Mouse (Mus musculus) splenic B cell, adult 2 months (primary cell): ENCODE results near the gene H2al1c.
"Not testable (repeated sequence)": the region's sequence is repeated elsewhere in the genome, so short reads cannot be mapped to it uniquely, and the experiment has no call there.

Source experiments
- DNase-seq: peaks from one replicate; pipeline ENCODE4 v3.0.0-alpha.2; 2011; ENCODE audit warnings: low read depth, low spot score
- H3K27me3 ChIP-seq: 2 replicates; pipeline ENCODE4 v1.6.1; 2012; ENCODE audit warnings: mild to moderate bottlenecking, low read length, moderate library complexity, mixed read lengths; ENCODE audit not compliant: control insufficient read depth, poor library complexity, insufficient read depth, severe bottlenecking
- H3K36me3 ChIP-seq: 2 replicates; pipeline ENCODE4 v1.6.1; 2012; ENCODE audit warnings: mild to moderate bottlenecking, low read length, moderate library complexity, mixed read lengths; ENCODE audit not compliant: control insufficient read depth, poor library complexity, insufficient read depth, severe bottlenecking

H2al1c gene

GRCm38 (mm10) chrX:11305355-11305754 lies at the start of gene H2al1c:
Gene H2al1c (plus strand): TSS chrX:11305655.
- not testable (repeated sequence) for DNase-seq, H3K27me3 ChIP-seq, H3K36me3 ChIP-seq

DNA sequence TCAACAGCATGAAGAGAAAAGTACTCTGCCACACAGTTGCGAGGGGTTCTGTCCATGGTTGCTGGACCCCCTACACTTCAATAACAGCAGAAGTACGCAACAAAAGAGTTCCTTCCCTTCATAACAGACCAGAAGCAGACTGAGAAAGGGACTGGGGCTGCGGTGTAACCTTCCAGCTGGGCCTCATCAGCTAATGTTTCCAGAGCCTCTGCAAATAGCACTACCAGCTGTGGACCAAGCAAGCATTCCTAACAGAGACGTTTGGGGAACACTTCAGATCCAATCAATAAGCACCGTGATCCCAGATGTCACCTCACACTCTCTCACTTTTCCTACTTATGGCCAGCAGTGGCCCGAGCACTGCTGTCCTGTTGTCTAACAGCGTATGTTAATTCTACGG lies 40.5 kb upstream of the H2al1c start:
- no peak for DNase-seq
- H3K27me3 ChIP-seq: no peaks in the 10 kb centered on the region
- no peaks in the 10 kb centered on the region for H3K36me3 ChIP-seq

GRCm38 (mm10) chrX:11267791-11268190 lies 37.7 kb upstream of the H2al1c start:
- Histone ChIP-seq H3K36me3 (no peaks in the 10 kb centered on the region), H3K27me3 (no peaks in the 10 kb centered on the region)
- DNase-seq: no peak

- no peaks in the 10 kb centered on the region for H3K27me3 ChIP-seq
- no peak for DNase-seq
- H3K36me3 ChIP-seq: no peaks in the 10 kb centered on the region
These were observed 36.4 kb upstream of the H2al1c start for GRCm38 (mm10) chrX:11269074-11269473.

DNA sequence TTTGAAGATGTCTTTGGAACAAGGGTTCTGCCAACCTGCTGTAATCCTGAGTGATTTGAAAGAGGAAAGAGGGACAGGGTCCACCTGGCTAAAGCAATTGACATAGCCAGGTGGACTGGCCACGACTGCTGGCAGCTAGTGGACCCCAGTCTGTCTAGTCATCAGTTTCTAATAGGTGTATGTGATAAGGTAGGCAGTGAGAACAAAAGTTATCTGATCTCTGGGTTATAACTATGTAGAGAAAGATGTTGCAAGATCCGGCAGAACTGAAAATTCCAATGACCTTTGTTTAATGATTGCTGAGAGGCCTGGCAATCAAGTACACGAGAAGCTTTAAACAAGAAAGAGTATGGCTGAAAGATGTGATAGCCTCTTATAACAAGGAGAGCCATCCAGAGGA lies 32.3 kb upstream of the H2al1c start:
- Histone ChIP-seq H3K36me3 (no peaks in the 10 kb centered on the region), H3K27me3 (no peaks in the 10 kb centered on the region)
- no peak for DNase-seq

- H3K36me3 ChIP-seq: no peaks in the 10 kb centered on the region
- DNase-seq: no peak
These were observed 28.4 kb upstream of the H2al1c start for GRCm38 (mm10) chrX:11277083-11277482.

DNA sequence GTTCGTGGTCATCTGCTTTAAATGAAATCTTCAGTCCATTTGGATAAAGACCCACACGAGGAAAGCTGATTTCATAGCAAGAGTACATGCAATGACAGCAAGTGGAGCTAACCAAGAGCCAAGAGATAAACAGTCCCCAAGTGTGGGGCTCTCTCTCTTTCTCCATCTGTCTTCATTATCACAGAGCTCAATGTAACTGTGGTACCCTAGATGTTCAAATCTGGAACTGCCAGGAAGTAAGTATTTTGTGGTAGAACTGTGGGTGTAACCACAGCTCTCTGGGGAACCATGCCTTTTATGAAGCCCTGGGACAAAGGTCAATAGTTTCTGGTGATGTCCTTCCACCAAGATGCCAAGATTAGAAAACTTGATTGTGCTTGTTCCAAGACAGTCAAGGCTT lies 24.7 kb upstream of the H2al1c start:
- DNase-seq: no peak
- Histone ChIP-seq H3K36me3 (no peaks in the 10 kb centered on the region), H3K27me3 (no peaks in the 10 kb centered on the region)

More at GRCm38 (mm10) chrX:11277083-11277482, 28.4 kb upstream of the H2al1c start:
- H3K27me3 ChIP-seq: no peaks in the 10 kb centered on the region

GRCm38 (mm10) chrX:11288306-11288882 lies 17.1 kb upstream of the H2al1c start:
- Histone ChIP-seq H3K36me3 (no peaks in the 10 kb centered on the region), H3K27me3 (no peaks in the 10 kb centered on the region)
- no peak for DNase-seq

GRCm38 (mm10) chrX:11289244-11289643 lies 16.2 kb upstream of the H2al1c start:
- DNase-seq: no peak
- H3K27me3 ChIP-seq: no peaks in the 10 kb centered on the region
- H3K36me3 ChIP-seq: no peaks in the 10 kb centered on the region

DNA sequence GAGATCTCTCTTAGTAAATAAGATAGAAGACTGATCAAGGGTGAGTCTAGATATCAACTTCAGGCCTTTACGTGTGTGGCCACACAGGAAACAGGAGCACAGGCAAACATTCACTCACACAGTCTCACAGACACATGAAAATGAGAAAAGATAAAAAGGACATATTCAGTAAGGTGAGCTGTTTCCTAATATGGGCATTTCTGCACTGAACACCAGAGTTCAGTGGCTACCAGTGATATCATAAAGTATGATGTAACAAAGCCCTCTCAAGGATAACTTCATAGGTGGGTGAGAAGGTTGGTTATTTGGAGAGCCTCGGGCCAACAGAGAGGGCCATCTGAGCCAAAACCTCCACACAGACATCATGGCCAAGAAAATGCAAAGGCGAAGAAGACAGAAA lies 6.5 kb upstream of the H2al1c start, which contains the start of gene H2al1a:
TSS of gene H2al1a (plus strand) at position 301 of the 400 bp plus-strand sequence.
- not testable (repeated sequence) for H3K36me3 ChIP-seq, H3K27me3 ChIP-seq, DNase-seq

DNA sequence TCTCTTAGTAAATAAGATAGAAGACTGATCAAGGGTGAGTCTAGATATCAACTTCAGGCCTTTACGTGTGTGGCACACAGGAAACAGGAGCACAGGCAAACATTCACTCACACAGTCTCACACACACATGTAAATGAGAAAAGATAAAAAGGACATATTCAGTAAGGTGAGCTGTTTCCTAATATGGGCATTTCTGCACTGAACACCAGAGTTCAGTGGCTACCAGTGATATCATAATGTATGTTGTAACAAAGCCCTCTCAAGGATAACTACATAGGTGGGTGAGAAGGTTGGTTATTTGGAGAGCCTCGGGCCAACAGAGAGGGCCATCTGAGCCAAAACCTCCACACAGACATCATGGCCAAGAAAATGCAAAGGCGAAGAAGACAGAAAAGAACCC lies 3.3 kb upstream of the H2al1c start, which contains the start of gene H2al1b:
TSS of gene H2al1b (plus strand) at position 301 of the 400 bp plus-strand sequence.
- not testable (repeated sequence) for H3K27me3 ChIP-seq, DNase-seq, H3K36me3 ChIP-seq

GRCm38 (mm10) chrX:11308524-11308923 lies 3.1 kb downstream of the H2al1c start, which contains the start of gene H2al1d:
Gene H2al1d (plus strand): TSS chrX:11308824.
- DNase-seq, H3K27me3 ChIP-seq, H3K36me3 ChIP-seq: not testable (repeated sequence)

DNA sequence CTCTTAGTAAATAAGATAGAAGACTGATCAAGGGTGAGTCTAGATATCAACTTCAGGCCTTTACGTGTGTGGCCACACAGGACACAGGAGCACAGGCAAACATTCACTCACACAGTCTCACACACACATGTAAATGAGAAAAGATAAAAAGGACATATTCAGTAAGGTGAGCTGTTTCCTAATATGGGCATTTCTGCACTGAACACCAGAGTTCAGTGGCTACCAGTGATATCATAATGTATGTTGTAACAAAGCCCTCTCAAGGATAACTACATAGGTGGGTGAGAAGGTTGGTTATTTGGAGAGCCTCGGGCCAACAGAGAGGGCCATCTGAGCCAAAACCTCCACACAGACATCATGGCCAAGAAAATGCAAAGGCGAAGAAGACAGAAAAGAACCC lies 6.2 kb downstream of the H2al1c start, which contains the start of gene H2al1e:
TSS of gene H2al1e (plus strand) at position 301 of the 400 bp plus-strand sequence.
- not testable (repeated sequence) for H3K27me3 ChIP-seq, H3K36me3 ChIP-seq, DNase-seq

DNA sequence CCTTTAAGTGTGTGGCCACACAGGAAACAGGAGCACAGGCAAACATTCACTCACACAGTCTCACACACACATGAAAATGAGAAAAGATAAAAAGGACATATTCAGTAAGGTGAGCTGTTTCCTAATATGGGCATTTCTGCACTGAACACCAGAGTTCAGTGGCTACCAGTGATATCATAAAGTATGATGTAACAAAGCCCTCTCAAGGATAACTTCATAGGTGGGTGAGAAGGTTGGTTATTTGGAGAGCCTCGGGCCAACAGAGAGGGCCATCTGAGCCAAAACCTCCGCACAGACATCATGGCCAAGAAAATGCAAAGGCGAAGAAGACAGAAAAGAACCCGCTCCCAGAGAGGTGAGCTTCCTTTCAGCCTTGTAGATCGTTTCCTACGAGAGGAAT lies 9.4 kb downstream of the H2al1c start, which contains the start of gene H2al1f:
TSS of gene H2al1f (plus strand) at position 301 of the 400 bp plus-strand sequence.
- not testable (repeated sequence) for DNase-seq, H3K36me3 ChIP-seq, H3K27me3 ChIP-seq

DNA sequence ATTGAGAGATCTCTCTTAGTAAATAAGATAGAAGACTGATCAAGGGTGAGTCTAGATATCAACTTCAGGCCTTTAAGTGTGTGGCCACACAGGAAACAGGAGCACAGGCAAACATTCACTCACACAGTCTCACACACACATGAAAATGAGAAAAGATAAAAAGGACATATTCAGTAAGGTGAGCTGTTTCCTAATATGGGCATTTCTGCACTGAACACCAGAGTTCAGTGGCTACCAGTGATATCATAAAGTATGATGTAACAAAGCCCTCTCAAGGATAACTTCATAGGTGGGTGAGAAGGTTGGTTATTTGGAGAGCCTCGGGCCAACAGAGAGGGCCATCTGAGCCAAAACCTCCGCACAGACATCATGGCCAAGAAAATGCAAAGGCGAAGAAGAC lies 12.5 kb downstream of the H2al1c start, which contains the start of gene H2al1g:
TSS of gene H2al1g (plus strand) at position 301 of the 400 bp plus-strand sequence.
- H3K27me3 ChIP-seq, H3K36me3 ChIP-seq, DNase-seq: not testable (repeated sequence)

DNA sequence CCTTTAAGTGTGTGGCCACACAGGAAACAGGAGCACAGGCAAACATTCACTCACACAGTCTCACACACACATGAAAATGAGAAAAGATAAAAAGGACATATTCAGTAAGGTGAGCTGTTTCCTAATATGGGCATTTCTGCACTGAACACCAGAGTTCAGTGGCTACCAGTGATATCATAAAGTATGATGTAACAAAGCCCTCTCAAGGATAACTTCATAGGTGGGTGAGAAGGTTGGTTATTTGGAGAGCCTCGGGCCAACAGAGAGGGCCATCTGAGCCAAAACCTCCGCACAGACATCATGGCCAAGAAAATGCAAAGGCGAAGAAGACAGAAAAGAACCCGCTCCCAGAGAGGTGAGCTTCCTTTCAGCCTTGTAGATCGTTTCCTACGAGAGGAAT lies 15.7 kb downstream of the H2al1c start, which contains the start of gene H2al1h:
TSS of gene H2al1h (plus strand) at position 301 of the 400 bp plus-strand sequence.
- H3K27me3 ChIP-seq, H3K36me3 ChIP-seq, DNase-seq: not testable (repeated sequence)
